Mouse (Mus musculus) testis, adult 2 months (tissue): ENCODE results near the gene Frmpd3.

Source experiments
- CTCF ChIP-seq: fragments of 200-500 bp; IDR thresholded peaks from 2 replicates; pipeline ENCODE4 v1.5.1; 2012; ENCODE audit warnings: low read depth, mild to moderate bottlenecking, inconsistent platforms, low read length, moderate library complexity; ENCODE audit not compliant: control insufficient read depth, insufficient read depth, insufficient replicate concordance
- POLR2A ChIP-seq: fragments of 200-500 bp; IDR thresholded peaks from 2 replicates; pipeline ENCODE4 v1.6.1; 2012; ENCODE audit warnings: low read depth, mild to moderate bottlenecking, inconsistent platforms, low read length, moderate library complexity; ENCODE audit not compliant: control insufficient read depth

DNA sequence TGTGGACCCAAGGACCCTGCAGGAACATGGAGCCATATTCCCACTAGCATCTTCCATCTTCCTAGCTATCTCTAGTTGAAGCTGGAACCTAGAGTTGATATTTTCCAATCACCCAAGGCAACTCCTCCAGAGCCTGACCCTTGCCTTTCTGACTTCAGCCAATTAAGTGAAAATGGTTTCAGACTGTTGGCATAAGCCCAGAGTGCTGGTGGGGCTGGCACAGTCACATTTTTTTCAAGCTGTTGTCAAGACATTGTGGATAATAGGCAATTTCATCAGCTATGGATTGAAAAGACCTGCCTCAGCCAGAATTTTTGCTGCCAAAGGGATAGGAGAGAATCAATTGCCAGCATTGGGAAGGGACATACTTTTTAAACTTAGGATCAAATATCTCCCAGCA is 95.8 kb downstream of the Frmpd3 start:
- no peak for TF ChIP-seq POLR2A
- no peak for TF ChIP-seq CTCF
